Mouse (Mus musculus): ENCODE results near the gene Pxmp4. TPM values are rescaled to one million over a fixed set of nuclear protein-coding genes. Genes with fewer than 3 reads are reported as not detected.

Pxmp4 gene
- polyA plus RNA-seq, 1 experiment from 2014 or later, result 14.5 TPM

DNA sequence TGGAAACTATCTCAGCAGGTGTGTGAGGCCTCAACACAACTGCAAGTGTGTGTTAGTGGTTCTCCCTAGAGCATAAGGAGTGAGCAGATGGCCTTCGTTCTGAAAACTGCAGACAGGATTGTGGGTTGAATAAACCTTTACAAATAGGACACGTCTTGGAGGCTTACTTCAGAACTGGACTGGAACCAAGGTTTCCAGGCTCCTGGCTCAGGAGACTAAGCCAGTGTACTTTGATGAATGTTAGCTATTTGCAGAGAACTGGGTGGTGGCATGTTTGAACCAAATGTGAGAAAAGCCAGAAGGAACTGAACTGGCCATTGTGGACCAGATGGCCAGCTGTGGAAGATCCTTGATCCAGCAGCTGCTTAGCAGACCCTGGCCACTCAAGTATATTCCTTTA is 65.2 kb downstream of the Pxmp4 start:
- ATAC-seq (ENCODE audit: insufficient read depth, low FRiP score, low TSS enrichment), result no peak

More for the DNA sequence above, 65.2 kb downstream of the Pxmp4 start:
- DNase-seq (ENCODE audit: low spot score), result no peak
- no peaks in the 10 kb centered on the region for H3K27me3 ChIP-seq (ENCODE audit: control insufficient read depth, insufficient read depth, low read length)
- H3K4me2 ChIP-seq (ENCODE audit: low read depth), result no peak overlapping the region
- no peak overlapping the region for H3K9ac ChIP-seq (ENCODE audit: low read length)
- H3K4me3 ChIP-seq (ENCODE audit: low read depth, low read length), result no peak overlapping the region
- H3K4me1 ChIP-seq (ENCODE audit: control insufficient read depth, insufficient read depth, low read length), result no peaks in the 10 kb centered on the region
- H3K36me3 ChIP-seq (ENCODE audit: control insufficient read depth, insufficient read depth, low read length), result peaks cover 7% of the 10 kb centered on the region; the same call in 1 of the 2 replicates
- WGBS, result 72% methylated on average over 2 of the region's 2 CpGs
- H3K27ac ChIP-seq (ENCODE audit: low read depth, low read length), result no peak overlapping the region
- H3K9me3 ChIP-seq (ENCODE audit: control insufficient read depth, low read length), result no peaks in the 10 kb centered on the region

Other genes with a start within 250 kb of the Pxmp4 start
- gene Cdk5rap1, start 230.7 kb downstream of the Pxmp4 start, polyA plus RNA-seq (2014; fragmentation: Nextera tagmentation; extraction: Ambion mirVana), result 15.8 and 16.0 TPM in 2 replicates
- 2.8 TPM in 2 replicates for gene Snta1, start 195.6 kb downstream of the Pxmp4 start, polyA plus RNA-seq (2014; fragmentation: Nextera tagmentation; extraction: Ambion mirVana)
- gene Cbfa2t2, start 167.2 kb downstream of the Pxmp4 start, polyA plus RNA-seq (2014; fragmentation: Nextera tagmentation; extraction: Ambion mirVana), result 62.6 and 63.6 TPM in 2 replicates
- 1.5 and 2.6 TPM in 2 replicates for gene 1700003F12Rik, start 56.6 kb downstream of the Pxmp4 start, polyA plus RNA-seq (2014; fragmentation: Nextera tagmentation; extraction: Ambion mirVana)
- 0.20 and 0.42 TPM in 2 replicates for gene Actl10, start 51.9 kb downstream of the Pxmp4 start, polyA plus RNA-seq (2014; fragmentation: Nextera tagmentation; extraction: Ambion mirVana)
- gene Necab3, start 44.8 kb downstream of the Pxmp4 start, polyA plus RNA-seq (2014; fragmentation: Nextera tagmentation; extraction: Ambion mirVana), result 9.2 and 10.4 TPM in 2 replicates
- 13.1 and 13.9 TPM in 2 replicates for gene E2f1, start 33.8 kb downstream of the Pxmp4 start, polyA plus RNA-seq (2014; fragmentation: Nextera tagmentation; extraction: Ambion mirVana)
- 0.87 and 1.5 TPM in 2 replicates for gene Zfp341, start 9.6 kb upstream of the Pxmp4 start, polyA plus RNA-seq (2014; fragmentation: Nextera tagmentation; extraction: Ambion mirVana)
- not detected in 2 replicates for gene 4930519P11Rik, start 9.7 kb upstream of the Pxmp4 start, polyA plus RNA-seq (2014; fragmentation: Nextera tagmentation; extraction: Ambion mirVana)
- 10.5 and 12.0 TPM in 2 replicates for gene Chmp4b, start 48.0 kb upstream of the Pxmp4 start, polyA plus RNA-seq (2014; fragmentation: Nextera tagmentation; extraction: Ambion mirVana)
- not detected in 2 replicates for gene Gm14214, start 166.3 kb upstream of the Pxmp4 start, polyA plus RNA-seq (2014; fragmentation: Nextera tagmentation; extraction: Ambion mirVana)
- 59.4 and 74.7 TPM in 2 replicates for gene Raly, start 187.4 kb upstream of the Pxmp4 start, polyA plus RNA-seq (2014; fragmentation: Nextera tagmentation; extraction: Ambion mirVana)
- 1.2 and 1.3 TPM in 2 replicates for gene a, start 187.7 kb upstream of the Pxmp4 start, polyA plus RNA-seq (2014; fragmentation: Nextera tagmentation; extraction: Ambion mirVana)

Measured in neural tube, embryonic 11.5 days (tissue).